Mouse (Mus musculus) liver, embryonic 14.5 days (tissue): ENCODE data around the gene Lrrc66. TPM values are rescaled to one million over a fixed set of nuclear protein-coding genes. Genes with fewer than 3 reads are reported as not detected.

ENCODE experiments used
- ATAC-seq: fragments of 200-750 bp; cut with Nextera tagmentation; 2 replicates; pipeline ENCODE4 v1.8.0; 2017; ENCODE audit warnings: moderate number of reproducible peaks, mild to moderate bottlenecking, moderate library complexity; ENCODE audit not compliant: insufficient read depth
- DNase-seq, 3 experiments: peaks; one replicate each; pipeline ENCODE4 v3.0.0-alpha.2; 2012 to 2013; ENCODE audit warnings: low read depth in 3 of 3, low spot score in 3 of 3
- H3K27ac ChIP-seq: fragments of 300-500 bp; sonication (generic); 2 replicates; pipeline ENCODE4 v1.5.1; 2014; ENCODE audit warnings: moderate library complexity, mild to moderate bottlenecking, control low read depth, inconsistent platforms
- H3K27me3 ChIP-seq: fragments of 300-500 bp; sonication (generic); 2 replicates; pipeline ENCODE4 v1.6.1; 2014; ENCODE audit warnings: mild to moderate bottlenecking, low read length, moderate library complexity; ENCODE audit not compliant: control insufficient read depth, insufficient read depth
- H3K36me3 ChIP-seq: fragments of 300-500 bp; sonication (generic); replicated peaks from 2 replicates; pipeline ENCODE4 v1.6.1; 2014; ENCODE audit warnings: low read depth; ENCODE audit not compliant: control insufficient read depth, insufficient read depth
- H3K4me1 ChIP-seq, 2 experiments: fragments of 200-500 bp in 1 of 2; fragments of 300-500 bp in 1 of 2; sonication (generic) in 1 of 2; replicated peaks; 2 replicates each; pipeline ENCODE4 v1.6.1; 2012 to 2014; ENCODE audit warnings: antibody characterized with exemption in 1 of 2, inconsistent platforms in 1 of 2, low read length in 1 of 2; ENCODE audit not compliant: control insufficient read depth in 2 of 2, insufficient read depth in 2 of 2
- H3K4me2 ChIP-seq: fragments of 300-500 bp; sonication (generic); 2 replicates; pipeline ENCODE4 v1.6.1; 2014; ENCODE audit warnings: low read depth, mild to moderate bottlenecking, control low read depth, moderate library complexity
- H3K4me3 ChIP-seq, 2 experiments: fragments of 200-500 bp in 1 of 2; fragments of 300-500 bp in 1 of 2; sonication (generic) in 1 of 2; 2 replicates each; pipeline ENCODE4 v1.5.1; 2012 to 2014; ENCODE audit warnings: low read depth in 2 of 2, low read length in 2 of 2, mild to moderate bottlenecking in 2 of 2, control low read depth in 1 of 2, inconsistent platforms in 1 of 2, moderate library complexity in 1 of 2; ENCODE audit not compliant: insufficient read depth in 1 of 2
- H3K9ac ChIP-seq: fragments of 300-500 bp; sonication (generic); replicated peaks from 2 replicates; pipeline ENCODE4 v1.6.1; 2014; ENCODE audit warnings: mild to moderate bottlenecking, control low read depth, moderate library complexity
- H3K9me3 ChIP-seq: fragments of 300-500 bp; sonication (generic); 2 replicates; pipeline ENCODE4 v1.6.1; 2016; ENCODE audit warnings: low read length, mixed read lengths; ENCODE audit not compliant: control insufficient read depth
- CTCF ChIP-seq: IDR thresholded peaks from 2 replicates; pipeline ENCODE4 v1.5.1; 2016; ENCODE audit warnings: antibody characterized with exemption, low read depth, control low read depth
- EP300 ChIP-seq: IDR thresholded peaks from 2 replicates; pipeline ENCODE4 v1.6.1; 2016; ENCODE audit warnings: antibody characterized with exemption, low read depth
- WGBS: fragments of 180-500 bp; shearing (Covaris S2); extraction: QIAGEN DNeasy Blood & Tissue Kit; methylation state at CpG from one replicate; pipeline ENCODE4 v1.1.7; 2014; ENCODE audit not compliant: insufficient replicate concordance; 5-methylcytosine and 5-hydroxymethylcytosine counted together
- polyA plus RNA-seq, 2 experiments: library from polyadenylated mRNA; depleted of rRNA in 1 of 2; stranded (reverse) in 1 of 2; unstranded in 1 of 2; fragments of >200 nt; fragmentation: Nextera tagmentation in 1 of 2; extraction: Ambion mirVana in 1 of 2; gene quantifications; 2 replicates each; pipeline versions ENCODE4 v1.2.1 to v1.2.3; 2012 to 2014

Gene Lrrc66
- polyA plus RNA-seq, 2 experiments: 0.04 TPM; not detected in 1

- TF ChIP-seq CTCF: no peak
- no peak for TF ChIP-seq EP300
- no peak overlapping the region for H3K4me2 ChIP-seq
- ATAC-seq: no peak
- no peaks in the 10 kb centered on the region for H3K27me3 ChIP-seq
- H3K27ac ChIP-seq: no peak overlapping the region
- no peaks in the 10 kb centered on the region for H3K9me3 ChIP-seq
- H3K4me3 ChIP-seq: no peak overlapping the region
- H3K36me3 ChIP-seq: no peaks in the 10 kb centered on the region
- H3K4me1 ChIP-seq: no peaks in the 10 kb centered on the region
- no peak for DNase-seq
- WGBS: 60% methylated on average over 7 of the region's 7 CpGs
- H3K9ac ChIP-seq: no peak overlapping the region
Observed at GRCm38 (mm10) chr5:73573789-73574188, 58.5 kb downstream of the Lrrc66 start.

GRCm38 (mm10) chr5:73572846-73573245, 59.5 kb downstream of the Lrrc66 start:
- Histone ChIP-seq H3K27me3 (no peaks in the 10 kb centered on the region), H3K4me1 (no peaks in the 10 kb centered on the region), H3K4me2 (no peak overlapping the region), H3K9me3 (no peaks in the 10 kb centered on the region), H3K27ac (no peak overlapping the region), H3K4me3 (no peak overlapping the region), H3K36me3 (no peaks in the 10 kb centered on the region), H3K9ac (no peak overlapping the region)
- 62% methylated on average over 2 of the region's 2 CpGs for WGBS
- DNase-seq (no peak), ATAC-seq (no peak)
- TF ChIP-seq EP300: no peak
- TF ChIP-seq CTCF: no peak

GRCm38 (mm10) chr5:73571395-73572156, 60.8 kb downstream of the Lrrc66 start:
- no peak overlapping the region for H3K27ac ChIP-seq
- no peak overlapping the region for H3K4me3 ChIP-seq
- no peak overlapping the region for H3K4me2 ChIP-seq
- WGBS: 72% methylated on average over 6 of the region's 6 CpGs
- DNase-seq (no peak), ATAC-seq (no peak)
- H3K4me1 ChIP-seq: no peaks in the 10 kb centered on the region
- H3K9ac ChIP-seq: no peak overlapping the region
- TF ChIP-seq CTCF (no peak), EP300 (no peak)
- no peaks in the 10 kb centered on the region for H3K9me3 ChIP-seq
- H3K36me3 ChIP-seq: no peaks in the 10 kb centered on the region
- H3K27me3 ChIP-seq: no peaks in the 10 kb centered on the region

GRCm38 (mm10) chr5:73569181-73569580, 63.1 kb downstream of the Lrrc66 start:
- TF ChIP-seq CTCF (no peak), EP300 (no peak)
- 61% methylated on average over 5 of the region's 5 CpGs for WGBS
- H3K36me3 ChIP-seq: no peaks in the 10 kb centered on the region
- no peak overlapping the region for H3K9ac ChIP-seq
- H3K4me3 ChIP-seq: no peak overlapping the region
- H3K27ac ChIP-seq: no peak overlapping the region
- no peak overlapping the region for H3K4me2 ChIP-seq
- no peaks in the 10 kb centered on the region for H3K9me3 ChIP-seq
- ATAC-seq (no peak), DNase-seq (no peak)
- no peaks in the 10 kb centered on the region for H3K27me3 ChIP-seq
- no peaks in the 10 kb centered on the region for H3K4me1 ChIP-seq

GRCm38 (mm10) chr5:73566892-73567291, 65.4 kb downstream of the Lrrc66 start:
- no peaks in the 10 kb centered on the region for H3K27me3 ChIP-seq
- no peak for TF ChIP-seq CTCF
- no peak for TF ChIP-seq EP300
- H3K4me3 ChIP-seq: no peak overlapping the region
- no peak overlapping the region for H3K27ac ChIP-seq
- no peak for ATAC-seq
- no peaks in the 10 kb centered on the region for H3K36me3 ChIP-seq
- no peak overlapping the region for H3K9ac ChIP-seq
- no peaks in the 10 kb centered on the region for H3K4me1 ChIP-seq
- H3K9me3 ChIP-seq: no peaks in the 10 kb centered on the region
- DNase-seq: no peak
- no peak overlapping the region for H3K4me2 ChIP-seq
- 53% methylated on average over 4 of the region's 4 CpGs for WGBS
